Mouse (Mus musculus) lung, adult 18-20 months (tissue): Measurements from ENCODE around the gene Wdr66.

Source experiments
- DNase-seq, 2 experiments: peaks; one replicate each; pipeline ENCODE4 v3.0.0; 2022; ENCODE audit warnings: mixed read lengths in 2 of 2

The Wdr66 gene

GRCm38 (mm10) chr5:123362911-123363310 is 111.0 kb downstream of the Wdr66 start:
- DNase-seq = no peak

DNA sequence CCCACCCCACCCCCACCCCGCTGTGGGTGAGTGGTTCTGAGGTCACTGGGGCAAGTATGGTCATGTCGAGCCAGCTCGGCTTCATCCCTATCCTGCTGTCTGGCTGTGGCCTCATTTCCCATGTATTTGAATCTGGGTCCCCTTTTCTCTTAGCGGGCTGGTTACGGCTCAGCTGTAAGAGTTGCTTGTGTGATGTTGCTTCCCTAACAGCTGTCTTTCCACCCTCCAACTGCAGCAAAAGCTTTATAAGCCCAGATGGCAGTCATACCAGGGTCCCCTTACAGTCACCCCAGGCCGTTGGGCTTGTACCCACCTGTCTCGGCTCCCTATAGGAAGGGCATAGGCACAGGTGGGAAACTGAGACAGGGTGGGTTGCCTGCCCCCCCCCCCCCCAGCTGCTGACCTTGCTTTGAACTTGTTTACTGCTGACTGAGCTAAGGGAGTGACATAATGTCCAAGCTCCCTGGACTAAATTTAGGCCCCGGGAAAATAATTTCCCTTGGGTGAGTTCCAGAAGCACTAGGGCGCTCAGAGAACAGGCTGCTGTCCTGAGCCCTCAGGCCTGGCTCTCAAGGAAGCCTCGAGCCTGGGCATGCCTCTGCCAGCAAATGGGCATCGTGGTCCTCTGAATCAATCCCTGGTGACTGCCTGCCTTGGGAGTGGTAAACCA is 112.5 kb downstream of the Wdr66 start:
- peak; percentile 54 to 78 for DNase-seq

DNA sequence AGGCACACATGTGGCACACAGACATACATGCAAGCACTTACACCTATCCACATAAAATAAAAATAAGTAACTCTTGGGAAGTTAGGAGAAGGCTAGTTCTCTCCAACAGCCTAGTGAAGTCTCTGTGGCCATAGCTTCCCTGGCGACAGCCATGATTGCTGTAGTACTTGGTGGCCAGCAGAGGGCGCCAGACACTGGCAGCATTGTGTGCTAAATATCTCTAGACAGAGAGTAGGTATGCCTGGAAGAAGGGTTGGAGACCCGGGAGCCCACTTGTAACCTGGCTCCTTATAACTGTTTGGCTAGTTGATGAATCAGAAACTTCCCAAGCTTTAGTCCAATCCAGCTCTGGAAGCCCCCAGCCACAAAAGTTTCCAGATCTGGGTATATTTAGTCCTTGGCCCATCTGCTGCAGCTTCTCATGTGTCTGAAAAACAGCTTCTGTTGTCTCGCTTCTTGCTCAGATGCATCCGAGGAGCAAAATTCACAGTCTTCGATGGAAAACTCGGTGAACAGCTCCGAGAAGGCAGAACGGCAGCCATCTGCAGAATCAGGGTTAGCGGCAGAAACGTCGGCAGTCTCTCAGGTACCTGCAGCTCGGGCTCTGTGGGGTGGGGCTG is 117.1 kb downstream of the Wdr66 start:
- no peak for DNase-seq

- no peak for DNase-seq
Measured at GRCm38 (mm10) chr5:123370049-123370448, 118.1 kb downstream of the Wdr66 start.

DNA sequence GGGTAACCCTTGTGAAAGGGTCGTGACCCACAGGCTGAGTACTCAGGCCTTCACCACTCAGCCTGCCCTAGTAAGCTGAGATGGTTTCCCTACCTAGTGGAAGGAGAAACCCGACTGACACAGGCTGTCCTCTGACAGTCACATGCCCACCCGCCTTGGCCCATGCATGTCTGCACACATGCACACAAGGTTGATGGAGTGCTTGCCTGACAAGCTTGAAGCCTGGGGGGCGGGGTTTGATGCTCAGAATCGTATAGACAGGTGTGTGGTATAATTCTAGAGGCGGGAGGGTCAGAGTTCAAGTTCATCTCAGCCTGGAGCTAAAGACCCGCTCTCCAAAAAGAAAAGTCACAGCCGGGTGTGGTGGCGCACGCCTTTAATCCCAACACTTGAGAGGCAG is 123.4 kb downstream of the Wdr66 start:
- DNase-seq = no peak

GRCm38 (mm10) chr5:123375793-123376452 is 124.0 kb downstream of the Wdr66 start:
- no peak for DNase-seq

GRCm38 (mm10) chr5:123376569-123376968 is 124.7 kb downstream of the Wdr66 start:
- peak; percentile 73 to 77 for DNase-seq
